Mouse (Mus musculus): Measurements from ENCODE around the gene Slc25a18. TPM values are rescaled to one million over a fixed set of nuclear protein-coding genes. Genes with fewer than 3 reads are reported as not detected.
A peak's percentile ranks its signal among the peaks of the same experiment; 100 is the strongest.

Gene Slc25a18
- total RNA-seq, 2 experiments from 2014 or later = not detected

DNA sequence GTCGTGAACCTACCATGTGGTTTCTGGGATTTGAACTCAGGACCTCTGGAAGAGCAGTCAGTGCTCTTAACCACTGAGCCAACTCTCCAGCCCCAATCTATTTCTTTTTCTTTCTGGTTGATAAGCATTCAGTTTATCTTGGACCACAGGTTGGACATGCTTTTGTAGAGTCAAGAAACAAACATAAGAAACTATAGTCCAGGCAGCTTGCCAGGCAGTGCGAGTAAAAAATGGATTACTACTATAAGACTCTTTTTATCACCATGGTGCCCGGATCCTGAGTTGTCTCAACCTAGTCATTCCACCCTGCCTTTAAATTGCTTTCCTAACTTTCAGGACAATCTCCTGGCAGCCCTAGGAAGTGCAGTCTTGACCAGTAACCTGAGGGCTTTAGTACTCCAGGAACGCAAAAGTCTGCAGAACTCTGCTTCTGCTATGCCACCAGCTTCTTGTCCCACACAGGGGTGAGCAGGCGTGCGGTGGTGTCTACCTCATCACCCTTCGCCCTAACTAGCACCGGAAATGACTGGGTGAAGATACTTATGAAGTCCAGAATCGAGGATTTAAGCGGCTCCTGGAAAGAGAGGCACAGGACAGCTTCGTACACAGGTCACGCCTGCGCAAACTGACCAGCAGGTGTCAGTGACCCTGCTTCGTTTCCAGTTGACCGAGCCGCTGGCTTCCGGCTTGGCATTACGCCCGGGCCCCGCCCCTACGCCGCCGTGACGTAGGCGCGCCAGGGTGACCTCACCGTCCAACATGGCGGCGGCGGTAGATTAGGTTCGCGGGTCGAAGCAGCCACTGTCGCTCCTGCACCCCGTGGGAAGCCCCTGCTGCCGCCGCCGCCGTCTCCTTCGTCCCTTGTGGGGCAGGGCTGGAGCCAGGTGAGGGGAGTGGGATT lies 62.3 kb downstream of the Slc25a18 start, which contains the start of gene Bcl2l13:
Bcl2l13 (plus strand) TSS at position 739 of the 901 bp plus-strand sequence.
- peak; percentile 63 for ATAC-seq (replicated peaks; ENCODE audit: low FRiP score, low TSS enrichment, poor library complexity, severe bottlenecking)

- peak; percentile 3 for ATAC-seq (replicated peaks; ENCODE audit: low FRiP score, low TSS enrichment, poor library complexity, severe bottlenecking)
Observed at GRCm38 (mm10) chr6:120836389-120837151, 63.2 kb downstream of the Slc25a18 start.

GRCm38 (mm10) chr6:120837152-120837530 lies 63.8 kb downstream of the Slc25a18 start:
- no peak for ATAC-seq (replicated peaks; ENCODE audit: low FRiP score, low TSS enrichment, poor library complexity, severe bottlenecking)

- no peak for ATAC-seq (replicated peaks; ENCODE audit: low FRiP score, low TSS enrichment, poor library complexity, severe bottlenecking)
Observed at GRCm38 (mm10) chr6:120840258-120840657, 66.9 kb downstream of the Slc25a18 start.

DNA sequence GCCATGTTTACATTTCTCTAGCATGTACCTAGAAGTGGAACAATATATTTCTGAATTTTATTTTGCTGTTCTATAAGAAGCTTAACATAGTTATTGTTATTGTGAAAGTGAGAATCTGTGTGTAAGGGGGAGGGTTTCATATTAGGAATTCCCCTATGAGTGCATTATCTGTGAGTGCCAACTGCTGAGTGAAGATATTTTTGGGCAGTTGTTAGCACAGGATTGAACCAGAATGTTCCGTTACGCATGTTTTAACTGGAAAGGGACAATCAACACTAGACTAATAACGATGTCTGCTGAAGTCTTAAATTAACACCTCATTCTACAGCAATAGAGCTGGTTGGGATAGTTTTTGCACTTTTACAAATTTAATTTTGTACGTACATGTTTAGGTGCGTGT lies 68.4 kb downstream of the Slc25a18 start:
- ATAC-seq (replicated peaks; ENCODE audit: low FRiP score, low TSS enrichment, poor library complexity, severe bottlenecking) = peak; percentile 81

Other genes starting within 250 kb of the Slc25a18 start
- 18.5 and 24.8 TPM in 2 replicates for gene Hdhd5, start 242.3 kb upstream of the Slc25a18 start, total RNA-seq (2014; fragmentation: Nextera tagmentation)
- 10.1 and 18.1 TPM in 2 replicates for gene Hdhd5, start 242.3 kb upstream of the Slc25a18 start, total RNA-seq (2017)
- gene Cecr2, start 107.2 kb upstream of the Slc25a18 start, total RNA-seq (2014; fragmentation: Nextera tagmentation) = 10.0 and 20.7 TPM in 2 replicates
- 10.9 and 11.8 TPM in 2 replicates for gene Cecr2, start 107.2 kb upstream of the Slc25a18 start, total RNA-seq (2017)
- 73.8 and 94.9 TPM in 2 replicates for gene Atp6v1e1, start 49.2 kb downstream of the Slc25a18 start, total RNA-seq (2014; fragmentation: Nextera tagmentation)
- 87.9 and 98.2 TPM in 2 replicates for gene Atp6v1e1, start 49.2 kb downstream of the Slc25a18 start, total RNA-seq (2017)
- 41.4 and 52.2 TPM in 2 replicates for gene Bcl2l13, start 62.6 kb downstream of the Slc25a18 start, total RNA-seq (2014; fragmentation: Nextera tagmentation)
- gene Bcl2l13, start 62.6 kb downstream of the Slc25a18 start, total RNA-seq (2017) = 28.8 and 42.0 TPM in 2 replicates
- gene Bid, start 143.3 kb downstream of the Slc25a18 start, total RNA-seq (2014; fragmentation: Nextera tagmentation) = 55.4 TPM in 2 replicates
- 23.7 and 25.8 TPM in 2 replicates for gene Bid, start 143.3 kb downstream of the Slc25a18 start, total RNA-seq (2017)